Mouse (Mus musculus): ENCODE data around the gene Itgam. TPM values are rescaled to one million over a fixed set of nuclear protein-coding genes. Genes with fewer than 3 reads are reported as not detected.

Gene Itgam
- polyA plus RNA-seq, 1 experiment from 2014 or later: 0.74 TPM

GRCm38 (mm10) chr7:128128741-128129720, 66.6 kb downstream of the Itgam start, which contains the start of gene Itgax:
Itgax (plus strand) TSS chr7:128129547.
- no peak within 1 kb of the TSS for H3K27ac ChIP-seq (ENCODE audit: low read depth)
- H3K36me3 ChIP-seq (ENCODE audit: insufficient read depth): no peaks in the 10 kb centered on the region
- DNase-seq: peak; percentile 8
- no peak for ATAC-seq (ENCODE audit: insufficient read depth)
- H3K4me3 ChIP-seq (ENCODE audit: low read depth, low read length): no peak within 1 kb of the TSS
- 56% methylated on average over 8 of the region's 8 CpGs for whole genome bisulfite sequencing
- H3K4me1 ChIP-seq (ENCODE audit: insufficient read depth): no peaks in the 10 kb centered on the region
- no peaks in the 10 kb centered on the region for H3K27me3 ChIP-seq (ENCODE audit: insufficient read depth, low read length)
- no peaks in the 10 kb centered on the region for H3K9me3 ChIP-seq (ENCODE audit: low read depth, low read length)
- TF ChIP-seq CTCF (IDR thresholded peaks at IDR 0.05; ENCODE audit: low read depth): no peak
- H3K4me2 ChIP-seq: no peak within 1 kb of the TSS
- H3K9ac ChIP-seq: no peak within 1 kb of the TSS

DNA sequence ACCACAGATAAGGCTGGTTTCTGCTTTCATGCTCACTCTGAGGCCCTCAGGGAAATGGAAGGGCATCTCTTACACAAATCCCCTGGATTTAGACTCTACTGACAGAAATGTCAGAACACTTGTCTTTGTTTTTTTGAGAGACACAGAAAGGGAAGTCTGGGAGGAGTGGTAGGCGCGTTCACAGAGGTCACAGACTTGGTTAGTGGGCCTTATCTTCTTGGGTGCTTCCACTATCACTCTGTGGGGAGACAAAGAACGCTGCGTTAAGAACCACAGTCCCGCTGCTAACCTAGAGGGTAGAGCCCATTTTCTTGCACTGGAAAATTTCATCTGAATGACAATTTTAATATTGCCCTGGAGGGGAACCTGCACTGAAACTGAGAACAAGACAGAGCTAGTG, 69.7 kb downstream of the Itgam start:
- Histone ChIP-seq H3K27me3 (ENCODE audit: insufficient read depth, low read length) (no peaks in the 10 kb centered on the region), H3K36me3 (ENCODE audit: insufficient read depth) (no peaks in the 10 kb centered on the region), H3K9ac (no peak overlapping the region), H3K4me1 (ENCODE audit: insufficient read depth) (no peaks in the 10 kb centered on the region), H3K9me3 (ENCODE audit: low read depth, low read length) (no peaks in the 10 kb centered on the region), H3K4me2 (no peak overlapping the region), H3K27ac (ENCODE audit: low read depth) (no peak overlapping the region), H3K4me3 (ENCODE audit: low read depth, low read length) (no peak overlapping the region)
- no peak for ATAC-seq (ENCODE audit: insufficient read depth)
- WGBS: 71% methylated on average over 5 of the region's 5 CpGs
- DNase-seq: no peak
- TF ChIP-seq CTCF (IDR thresholded peaks at IDR 0.05; ENCODE audit: low read depth): no peak

DNA sequence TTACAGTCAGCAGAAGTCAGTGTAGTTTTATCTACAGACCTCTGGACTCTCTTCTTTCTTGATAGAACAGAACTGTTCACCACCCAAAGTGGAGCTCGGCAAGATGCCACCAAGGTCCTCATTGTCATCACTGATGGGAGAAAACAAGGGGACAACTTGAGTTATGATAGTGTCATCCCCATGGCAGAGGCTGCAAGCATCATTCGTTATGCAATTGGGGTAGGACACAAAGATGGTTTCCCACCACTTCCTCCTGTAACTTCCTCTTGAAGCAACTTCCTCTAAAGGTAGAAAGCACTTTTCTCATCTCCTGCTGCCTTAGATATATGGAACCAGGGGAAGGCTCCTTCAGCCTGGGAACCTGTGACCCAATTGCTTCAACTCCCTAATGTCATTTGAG, 71.2 kb downstream of the Itgam start:
- no peak for TF ChIP-seq CTCF (IDR thresholded peaks at IDR 0.05; ENCODE audit: low read depth)
- H3K4me1 ChIP-seq (ENCODE audit: insufficient read depth): no peaks in the 10 kb centered on the region
- no peaks in the 10 kb centered on the region for H3K27me3 ChIP-seq (ENCODE audit: insufficient read depth, low read length)
- H3K4me3 ChIP-seq (ENCODE audit: low read depth, low read length): no peak overlapping the region
- H3K4me2 ChIP-seq: no peak overlapping the region
- no peaks in the 10 kb centered on the region for H3K36me3 ChIP-seq (ENCODE audit: insufficient read depth)
- H3K9ac ChIP-seq: no peak overlapping the region
- no peaks in the 10 kb centered on the region for H3K9me3 ChIP-seq (ENCODE audit: low read depth, low read length)
- no peak overlapping the region for H3K27ac ChIP-seq (ENCODE audit: low read depth)
- ATAC-seq (ENCODE audit: insufficient read depth) (no peak), DNase-seq (peak; percentile 2)
- 83% methylated on average over 2 of the region's 2 CpGs for WGBS

GRCm38 (mm10) chr7:128136927-128137326, 74.5 kb downstream of the Itgam start:
- H3K9ac ChIP-seq: no peak overlapping the region
- no peaks in the 10 kb centered on the region for H3K36me3 ChIP-seq (ENCODE audit: insufficient read depth)
- no peaks in the 10 kb centered on the region for H3K9me3 ChIP-seq (ENCODE audit: low read depth, low read length)
- H3K27ac ChIP-seq (ENCODE audit: low read depth): no peak overlapping the region
- 29% methylated on average over 4 of the region's 4 CpGs for WGBS
- no peak for TF ChIP-seq CTCF (IDR thresholded peaks at IDR 0.05; ENCODE audit: low read depth)
- DNase-seq (no peak), ATAC-seq (ENCODE audit: insufficient read depth) (no peak)
- no peak overlapping the region for H3K4me3 ChIP-seq (ENCODE audit: low read depth, low read length)
- no peaks in the 10 kb centered on the region for H3K4me1 ChIP-seq (ENCODE audit: insufficient read depth)
- H3K4me2 ChIP-seq: no peak overlapping the region
- H3K27me3 ChIP-seq (ENCODE audit: insufficient read depth, low read length): no peaks in the 10 kb centered on the region

GRCm38 (mm10) chr7:128139611-128140010, 77.2 kb downstream of the Itgam start:
- Histone ChIP-seq H3K4me3 (ENCODE audit: low read depth, low read length) (no peak overlapping the region), H3K27me3 (ENCODE audit: insufficient read depth, low read length) (no peaks in the 10 kb centered on the region), H3K27ac (ENCODE audit: low read depth) (no peak overlapping the region), H3K9me3 (ENCODE audit: low read depth, low read length) (no peaks in the 10 kb centered on the region), H3K36me3 (ENCODE audit: insufficient read depth) (no peaks in the 10 kb centered on the region), H3K4me1 (ENCODE audit: insufficient read depth) (no peaks in the 10 kb centered on the region), H3K4me2 (no peak overlapping the region), H3K9ac (no peak overlapping the region)
- WGBS: 95% methylated on average over 6 of the region's 6 CpGs
- DNase-seq: no peak
- TF ChIP-seq CTCF (IDR thresholded peaks at IDR 0.05; ENCODE audit: low read depth): no peak
- ATAC-seq (ENCODE audit: insufficient read depth): no peak

GRCm38 (mm10) chr7:128150970-128151369, 88.5 kb downstream of the Itgam start:
- H3K9me3 ChIP-seq (ENCODE audit: low read depth, low read length): no peaks in the 10 kb centered on the region
- ATAC-seq (ENCODE audit: insufficient read depth): no peak
- no peak for DNase-seq
- no peaks in the 10 kb centered on the region for H3K27me3 ChIP-seq (ENCODE audit: insufficient read depth, low read length)
- TF ChIP-seq CTCF (IDR thresholded peaks at IDR 0.05; ENCODE audit: low read depth): no peak
- no peak overlapping the region for H3K27ac ChIP-seq (ENCODE audit: low read depth)
- no peak overlapping the region for H3K9ac ChIP-seq
- 80% methylated on average over 8 of the region's 8 CpGs for WGBS
- no peaks in the 10 kb centered on the region for H3K4me1 ChIP-seq (ENCODE audit: insufficient read depth)
- H3K4me2 ChIP-seq: no peak overlapping the region
- H3K4me3 ChIP-seq (ENCODE audit: low read depth, low read length): no peak overlapping the region
- no peaks in the 10 kb centered on the region for H3K36me3 ChIP-seq (ENCODE audit: insufficient read depth)

DNA sequence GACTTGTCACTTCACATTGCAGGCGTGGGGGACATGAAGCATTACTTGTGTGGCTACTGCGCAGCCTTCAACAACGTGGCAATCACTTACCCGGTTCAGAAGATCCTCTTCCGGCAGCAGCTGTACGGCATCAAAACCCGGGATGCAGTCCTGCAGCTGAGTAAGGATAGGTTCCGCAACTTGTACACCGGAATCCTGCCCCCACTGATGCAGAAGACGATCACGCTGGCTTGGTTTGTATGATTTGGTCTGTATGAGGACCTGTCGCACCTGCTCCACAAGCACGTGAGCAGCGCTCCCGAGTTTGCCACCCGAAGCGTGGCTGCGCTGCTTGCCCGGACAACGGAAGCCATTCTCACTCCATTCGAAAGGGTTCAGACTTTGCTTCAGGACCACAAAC, 91.6 kb downstream of the Itgam start, which contains the start of gene Itgad:
TSS of gene Itgad (plus strand) at position 301 of the 400 bp plus-strand sequence.
- no peak for TF ChIP-seq CTCF (IDR thresholded peaks at IDR 0.05; ENCODE audit: low read depth)
- DNase-seq (no peak), ATAC-seq (ENCODE audit: insufficient read depth) (no peak)
- H3K27me3 ChIP-seq (ENCODE audit: insufficient read depth, low read length): no peaks in the 10 kb centered on the region
- no peaks in the 10 kb centered on the region for H3K4me1 ChIP-seq (ENCODE audit: insufficient read depth)
- no peaks in the 10 kb centered on the region for H3K9me3 ChIP-seq (ENCODE audit: low read depth, low read length)
- H3K9ac ChIP-seq: no peak within 1 kb of the TSS
- no peak within 1 kb of the TSS for H3K4me2 ChIP-seq
- H3K36me3 ChIP-seq (ENCODE audit: insufficient read depth): no peaks in the 10 kb centered on the region
- WGBS: 77% methylated on average over 21 of the region's 21 CpGs
- H3K4me3 ChIP-seq (ENCODE audit: low read depth, low read length): no peak within 1 kb of the TSS
- H3K27ac ChIP-seq (ENCODE audit: low read depth): no peak within 1 kb of the TSS

Measured in lung, embryonic 14.5 days (tissue).